Mouse (Mus musculus) testis, adult 2 months (tissue): ENCODE measurements around the gene Il12b. TPM values are rescaled to one million over a fixed set of nuclear protein-coding genes. Genes with fewer than 3 reads are reported as not detected.

ENCODE experiments used
- H3K27ac ChIP-seq: fragments of 200-500 bp; 2 replicates; pipeline ENCODE4 v1.5.1; 2012; ENCODE audit warnings: low read depth, low read length; ENCODE audit not compliant: control insufficient read depth, insufficient read depth
- H3K27me3 ChIP-seq: fragments of 200-500 bp; 2 replicates; pipeline ENCODE4 v1.6.1; 2012; ENCODE audit warnings: mild to moderate bottlenecking, low read length, moderate library complexity; ENCODE audit not compliant: control insufficient read depth, insufficient read depth
- H3K36me3 ChIP-seq: fragments of 200-500 bp; 2 replicates; pipeline ENCODE4 v1.6.1; 2012; ENCODE audit warnings: mild to moderate bottlenecking, low read length; ENCODE audit not compliant: control insufficient read depth, insufficient read depth
- H3K4me1 ChIP-seq: fragments of 200-500 bp; 2 replicates; pipeline ENCODE4 v1.6.1; 2012; ENCODE audit warnings: low read length; ENCODE audit not compliant: control insufficient read depth, insufficient read depth
- H3K4me3 ChIP-seq: fragments of 200-500 bp; 2 replicates; pipeline ENCODE4 v1.5.1; 2012; ENCODE audit warnings: low read depth, mild to moderate bottlenecking, low read length, moderate library complexity, mixed read lengths; ENCODE audit not compliant: control insufficient read depth
- CTCF ChIP-seq: fragments of 200-500 bp; IDR thresholded peaks from 2 replicates; pipeline ENCODE4 v1.5.1; 2012; ENCODE audit warnings: low read depth, mild to moderate bottlenecking, inconsistent platforms, low read length, moderate library complexity; ENCODE audit not compliant: control insufficient read depth, insufficient read depth, insufficient replicate concordance
- POLR2A ChIP-seq: fragments of 200-500 bp; IDR thresholded peaks from 2 replicates; pipeline ENCODE4 v1.6.1; 2012; ENCODE audit warnings: low read depth, mild to moderate bottlenecking, inconsistent platforms, low read length, moderate library complexity; ENCODE audit not compliant: control insufficient read depth
- polyA plus RNA-seq: library from polyadenylated mRNA; depleted of rRNA; stranded (reverse); fragments of >200 nt; gene quantifications from 2 replicates; pipeline ENCODE4 v1.2.3, GENCODE M21; 2012

The Il12b gene
- polyA plus RNA-seq, 1 experiment = not detected

DNA sequence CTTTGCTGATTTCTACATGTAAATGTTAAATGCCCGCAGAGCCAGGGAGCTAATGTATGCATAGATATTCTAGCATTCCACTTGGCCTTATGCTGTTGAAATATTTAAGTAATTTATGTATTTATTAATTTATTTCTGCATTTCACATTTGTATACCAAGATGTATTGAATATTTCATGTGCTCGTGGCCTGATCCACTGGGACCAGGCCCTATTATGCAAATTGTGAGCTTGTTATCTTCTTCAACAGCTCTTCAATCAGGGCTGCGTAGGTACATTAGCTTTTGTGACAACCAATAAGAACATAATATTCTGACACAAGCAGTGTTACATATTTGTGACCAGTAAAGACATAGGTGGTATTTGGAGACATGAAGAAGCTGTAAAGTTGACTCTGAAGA, 13.5 kb downstream of the Il12b start:
- no peak overlapping the region for H3K4me3 ChIP-seq
- no peaks in the 10 kb centered on the region for H3K36me3 ChIP-seq
- no peaks in the 10 kb centered on the region for H3K4me1 ChIP-seq
- H3K27ac ChIP-seq = no peak overlapping the region
- TF ChIP-seq CTCF = no peak
- TF ChIP-seq POLR2A = no peak
- no peaks in the 10 kb centered on the region for H3K27me3 ChIP-seq

GRCm38 (mm10) chr11:44414605-44415004, 14.7 kb downstream of the Il12b start:
- Histone ChIP-seq H3K27ac (no peak overlapping the region), H3K27me3 (no peaks in the 10 kb centered on the region), H3K36me3 (no peaks in the 10 kb centered on the region), H3K4me3 (no peak overlapping the region), H3K4me1 (no peaks in the 10 kb centered on the region)
- no peak for TF ChIP-seq CTCF
- no peak for TF ChIP-seq POLR2A

GRCm38 (mm10) chr11:44417403-44417802, 17.5 kb downstream of the Il12b start:
- Histone ChIP-seq H3K27ac (no peak overlapping the region), H3K27me3 (no peaks in the 10 kb centered on the region), H3K36me3 (no peaks in the 10 kb centered on the region), H3K4me3 (no peak overlapping the region), H3K4me1 (no peaks in the 10 kb centered on the region)
- TF ChIP-seq POLR2A (no peak), CTCF (no peak)

- Histone ChIP-seq H3K4me3 (no peak overlapping the region), H3K4me1 (no peaks in the 10 kb centered on the region), H3K36me3 (no peaks in the 10 kb centered on the region), H3K27ac (no peak overlapping the region), H3K27me3 (no peaks in the 10 kb centered on the region)
- TF ChIP-seq POLR2A (no peak), CTCF (no peak)
Observed at GRCm38 (mm10) chr11:44422337-44423111, 22.7 kb downstream of the Il12b start.

DNA sequence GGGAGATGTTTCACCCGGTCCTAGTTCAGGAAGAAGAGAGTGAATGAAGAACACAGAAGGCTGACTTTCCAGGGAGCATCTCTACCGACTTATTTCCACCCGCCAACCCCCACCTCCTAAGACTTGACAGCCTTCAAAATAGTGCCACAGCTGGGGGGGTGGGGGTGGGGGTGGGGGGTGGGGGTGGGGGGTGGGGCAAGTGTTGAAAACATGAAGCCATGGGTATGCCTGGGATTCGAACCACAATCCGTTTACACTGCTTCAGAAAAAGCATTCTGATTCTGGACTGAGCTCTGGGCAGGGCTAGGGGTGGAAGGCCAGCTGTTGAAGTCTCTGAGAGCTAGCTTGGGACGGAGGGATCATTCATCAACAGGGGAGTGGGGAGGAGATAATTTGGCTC, 23.4 kb downstream of the Il12b start:
- no peaks in the 10 kb centered on the region for H3K36me3 ChIP-seq
- TF ChIP-seq CTCF (no peak), POLR2A (no peak)
- H3K27me3 ChIP-seq = no peaks in the 10 kb centered on the region
- H3K27ac ChIP-seq = no peak overlapping the region
- no peaks in the 10 kb centered on the region for H3K4me1 ChIP-seq
- H3K4me3 ChIP-seq = no peak overlapping the region

GRCm38 (mm10) chr11:44423955-44424354, 24.1 kb downstream of the Il12b start:
- Histone ChIP-seq H3K27me3 (no peaks in the 10 kb centered on the region), H3K36me3 (no peaks in the 10 kb centered on the region), H3K4me1 (no peaks in the 10 kb centered on the region), H3K27ac (no peak overlapping the region), H3K4me3 (no peak overlapping the region)
- TF ChIP-seq POLR2A (no peak), CTCF (no peak)

DNA sequence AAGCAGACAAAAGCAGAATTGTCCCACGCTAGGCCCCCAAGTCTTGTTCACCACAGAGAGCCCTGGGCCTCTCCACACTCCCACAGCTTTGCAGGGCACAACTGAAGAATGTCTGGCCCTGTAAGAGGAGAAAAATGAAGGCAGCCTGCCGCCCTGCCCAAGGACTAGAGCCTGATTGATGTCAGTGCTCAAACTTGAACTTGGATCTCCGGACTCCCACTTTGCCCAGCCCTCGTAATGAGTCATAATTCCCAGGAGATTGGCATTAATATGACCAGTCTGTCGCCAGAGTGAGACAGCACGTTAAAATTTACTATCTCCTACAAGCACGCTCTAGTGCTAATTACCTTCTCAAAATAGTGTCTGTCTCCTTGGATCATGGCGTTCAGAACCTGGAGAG, 25.1 kb downstream of the Il12b start:
- no peak overlapping the region for H3K4me3 ChIP-seq
- TF ChIP-seq CTCF (no peak), POLR2A (no peak)
- H3K27me3 ChIP-seq = no peaks in the 10 kb centered on the region
- H3K36me3 ChIP-seq = no peaks in the 10 kb centered on the region
- H3K4me1 ChIP-seq = no peaks in the 10 kb centered on the region
- H3K27ac ChIP-seq = no peak overlapping the region

DNA sequence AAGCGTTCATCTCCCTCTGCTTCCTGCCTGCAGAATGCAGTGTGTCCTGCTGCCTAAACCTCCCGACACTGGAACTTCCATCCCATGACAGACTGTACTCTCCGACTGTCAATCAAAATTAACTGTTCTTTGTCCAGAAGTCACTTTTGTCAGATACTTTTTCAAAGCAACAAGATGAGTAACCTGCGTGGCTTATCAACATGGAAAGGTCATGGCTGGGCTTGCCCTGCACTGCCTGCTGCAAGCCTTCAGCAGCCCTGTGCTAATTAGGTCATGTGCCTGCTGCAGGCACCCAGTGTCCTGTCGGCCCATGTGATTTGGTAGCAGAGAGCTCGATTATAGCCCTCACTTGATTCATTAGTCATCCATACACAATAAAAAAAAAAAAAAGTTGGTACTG, 25.8 kb downstream of the Il12b start:
- TF ChIP-seq POLR2A = no peak
- no peak for TF ChIP-seq CTCF
- Histone ChIP-seq H3K27me3 (no peaks in the 10 kb centered on the region), H3K4me1 (no peaks in the 10 kb centered on the region), H3K36me3 (no peaks in the 10 kb centered on the region), H3K27ac (no peak overlapping the region), H3K4me3 (no peak overlapping the region)
